In genomic region chrX:139216991-139217593, GRCm38 (mm10) we compare ENCODE assay signal across 9 mouse cellular contexts. TPM values are rescaled to one million over a fixed set of nuclear protein-coding genes. Genes with fewer than 3 reads are reported as not detected.
DNase-seq lines count a peak whose midpoint lies in the region; ATAC-seq and TF ChIP-seq lines count a peak whose summit lies in the region.
"Had no signal": no experiment of that assay in that cellular context is flagged by ENCODE, and none has a peak within 500 bp of the region (broad histone marks: within the 10 kb centered on the region; RNA-seq: fewer than 3 reads in every experiment).

No protein-coding gene starts in this region.

- TF ChIP-seq CTCF in E14TG2a.4 (conservative IDR thresholded peaks at IDR 0.05; ENCODE audit: low read length): no peak
- no peak for TF ChIP-seq CTCF in brain, embryonic 14.5 days (IDR thresholded peaks at IDR 0.05; ENCODE audit: borderline replicate concordance, extremely low read depth, insufficient read depth, insufficient read length)

- intact Hi-C loops in heart, postnatal 10 days (cut with DNase I): loop anchor here (5.0 to 10.0 kb wide), 2 partner anchors 150 to 192 kb away; no protein-coding TSS in a partner anchor

- H3K27ac ChIP-seq in embryonic facial prominence, embryonic 14.5 days (replicated peaks; ENCODE audit: low read depth, low read length): no peak overlapping the region
- H3K27ac ChIP-seq in liver, embryonic 13.5 days: no peak overlapping the region
- H3K27ac ChIP-seq in neural tube, embryonic 12.5 days: no peak overlapping the region

- no peaks in the 10 kb centered on the region for H3K9me3 ChIP-seq in E14TG2a.4 (ENCODE audit: low read length)
- H3K9me3 ChIP-seq in embryonic facial prominence, embryonic 14.5 days (ENCODE audit: control insufficient read depth, low read length): no peaks in the 10 kb centered on the region
- no peaks in the 10 kb centered on the region for H3K9me3 ChIP-seq in liver, embryonic 13.5 days (replicated peaks)
- no peaks in the 10 kb centered on the region for H3K9me3 ChIP-seq in neural tube, embryonic 12.5 days

- peak overlapping the region; percentile 37; the same call in 1 of the 2 replicates for H3K4me3 ChIP-seq in E14TG2a.4 (replicated peaks; ENCODE audit: low read length)
- H3K4me3 ChIP-seq in embryonic facial prominence, embryonic 14.5 days (ENCODE audit: low read depth, low read length): peak overlapping the region; percentile 44
- peak overlapping the region; percentile 47 for H3K4me3 ChIP-seq in liver, embryonic 13.5 days (replicated peaks)
- peak overlapping the region; percentile 33 for H3K4me3 ChIP-seq in neural tube, embryonic 12.5 days

- H3K4me1 ChIP-seq in E14TG2a.4 (replicated peaks; ENCODE audit: low read depth, low read length): no peaks in the 10 kb centered on the region
- no peaks in the 10 kb centered on the region for H3K4me1 ChIP-seq in embryonic facial prominence, embryonic 14.5 days (ENCODE audit: control insufficient read depth, insufficient read depth, low read length)
- H3K4me1 ChIP-seq in liver, embryonic 13.5 days (replicated peaks): no peaks in the 10 kb centered on the region
- H3K4me1 ChIP-seq in neural tube, embryonic 12.5 days: no peaks in the 10 kb centered on the region

- 15% methylated on average over 22 of the region's 22 CpGs for WGBS in embryonic facial prominence, embryonic 14.5 days
- WGBS in liver, embryonic 13.5 days (ENCODE audit: insufficient replicate concordance): 15% methylated on average over 22 of the region's 22 CpGs
- WGBS in neural tube, embryonic 12.5 days: 20% methylated on average over 22 of the region's 22 CpGs

- DNase-seq in brain, embryonic 14.5 days (ENCODE audit: low read depth): peak; percentile 94
- peak; percentile 93 for DNase-seq in embryonic facial prominence, embryonic 14.5 days (ENCODE audit: low spot score)
- DNase-seq in heart, postnatal 10 days: peak; percentile 63 to 64
- DNase-seq in kidney, postnatal 4 days: peak; percentile 66 to 79
- peak; percentile 29 for DNase-seq in liver, embryonic 13.5 days
- DNase-seq in yolk sac, embryonic 10.5 days (ENCODE audit: low spot score): peak; percentile 63

- H3K27me3 ChIP-seq in E14TG2a.4 (ENCODE audit: insufficient read depth, low read length): no peaks in the 10 kb centered on the region
- H3K27me3 ChIP-seq in embryonic facial prominence, embryonic 14.5 days (replicated peaks; ENCODE audit: control insufficient read depth, insufficient read depth, low read length): peaks cover 3% of the 10 kb centered on the region; the same call in 1 of the 2 replicates
- H3K27me3 ChIP-seq in liver, embryonic 13.5 days: no peaks in the 10 kb centered on the region
- no peaks in the 10 kb centered on the region; the same call in 1 of the 2 replicates for H3K27me3 ChIP-seq in neural tube, embryonic 12.5 days (replicated peaks)

- H3K4me2 ChIP-seq in embryonic facial prominence, embryonic 14.5 days (ENCODE audit: low read depth, low read length): peak overlapping the region; percentile 53
- peak overlapping the region; percentile 61 for H3K4me2 ChIP-seq in liver, embryonic 13.5 days
- H3K4me2 ChIP-seq in neural tube, embryonic 12.5 days (replicated peaks): peak overlapping the region; percentile 50

- H3K36me3 ChIP-seq in E14TG2a.4 (ENCODE audit: insufficient read depth, low read length): no peaks in the 10 kb centered on the region
- no peaks in the 10 kb centered on the region for H3K36me3 ChIP-seq in embryonic facial prominence, embryonic 14.5 days (ENCODE audit: control insufficient read depth, insufficient read depth, low read length)
- H3K36me3 ChIP-seq in liver, embryonic 13.5 days: no peaks in the 10 kb centered on the region
- H3K36me3 ChIP-seq in neural tube, embryonic 12.5 days: no peaks in the 10 kb centered on the region

- H3K9ac ChIP-seq in embryonic facial prominence, embryonic 14.5 days (ENCODE audit: low read depth, low read length): peak overlapping the region; percentile 49; the same call in 1 of the 2 replicates
- no peak overlapping the region for H3K9ac ChIP-seq in liver, embryonic 13.5 days
- H3K9ac ChIP-seq in neural tube, embryonic 12.5 days: no peak overlapping the region

- ATAC-seq in embryonic facial prominence, embryonic 14.5 days (ENCODE audit: low read depth): peak; percentile 96
- ATAC-seq in liver, embryonic 13.5 days (ENCODE audit: low read depth): peak; percentile 67; the same call in 1 of the 2 replicates
- peak; percentile 93 for ATAC-seq in neural tube, embryonic 12.5 days (ENCODE audit: low FRiP score, low read depth)

- no peak for TF ChIP-seq POLR2A in brain, embryonic 14.5 days (IDR thresholded peaks at IDR 0.05; ENCODE audit: borderline replicate concordance, extremely low read depth, insufficient read depth, insufficient read length, poor library complexity, severe bottlenecking)

RNA-seq across cellular contexts. Expression of gene Mum1l1, which starts 7.2 kb away (rescaled TPM):
- 3.3 and 3.7 TPM in 2 replicates for polyA plus RNA-seq in brain, embryonic 14.5 days (2012; rRNA removed)
- 35.3 and 42.6 TPM in 2 replicates for polyA plus RNA-seq in embryonic facial prominence, embryonic 14.5 days (2014; fragmentation: Nextera tagmentation; extraction: Ambion mirVana)
- 1 to 10 TPM; 3.9 to 7.6 TPM for total RNA-seq in heart, postnatal 10 days (2021)
- 2.8 and 2.9 TPM in 2 replicates for polyA plus RNA-seq in liver, embryonic 13.5 days (2015; fragmentation: Nextera tagmentation; extraction: Ambion mirVana)
- 11.2 and 13.0 TPM in 2 replicates for polyA plus RNA-seq in neural tube, embryonic 12.5 days (2016; fragmentation: Nextera tagmentation; extraction: Ambion mirVana)

RNA-seq across cellular contexts. Expression of gene 4933428M09Rik, which starts 38.1 kb away (rescaled TPM):
- not detected in 2 replicates for polyA plus RNA-seq in brain, embryonic 14.5 days (2012; rRNA removed)
- polyA plus RNA-seq in embryonic facial prominence, embryonic 14.5 days (2014; fragmentation: Nextera tagmentation; extraction: Ambion mirVana): not detected in 2 replicates
- not detected for total RNA-seq in heart, postnatal 10 days (2021)
- polyA plus RNA-seq in liver, embryonic 13.5 days (2015; fragmentation: Nextera tagmentation; extraction: Ambion mirVana): not detected in 2 replicates
- polyA plus RNA-seq in neural tube, embryonic 12.5 days (2016; fragmentation: Nextera tagmentation; extraction: Ambion mirVana): not detected in 2 replicates
- polyA plus RNA-seq: small intestine, adult 2 months had no signal

Comparison
In these comparisons a context has a peak if more than half of its experiments do, and no peak if none do; other contexts are left out.
1. DNase-seq: peak in every context shown above with its lines; median percentile 94 in brain, embryonic 14.5 days; 93 in embryonic facial prominence, embryonic 14.5 days; 72 in kidney, postnatal 4 days; 64 in heart, postnatal 10 days; 63 in yolk sac, embryonic 10.5 days; 29 in liver, embryonic 13.5 days.